Mouse (Mus musculus) cortical plate, adult 2 months (tissue): ENCODE results near the gene Snrpb2.

Experiments
- CTCF ChIP-seq: fragments of 200-500 bp; IDR thresholded peaks from 2 replicates; pipeline ENCODE4 v1.5.1; 2011; ENCODE audit warnings: mild to moderate bottlenecking, control low read depth, low read length; ENCODE audit not compliant: insufficient read depth; ENCODE audit errors: extremely low read depth
- POLR2A ChIP-seq: fragments of 200-500 bp; IDR thresholded peaks from 2 replicates; pipeline ENCODE4 v1.6.1; 2011; ENCODE audit warnings: mild to moderate bottlenecking, low read length, control low read depth; ENCODE audit not compliant: insufficient read depth; ENCODE audit errors: extremely low read depth

DNA sequence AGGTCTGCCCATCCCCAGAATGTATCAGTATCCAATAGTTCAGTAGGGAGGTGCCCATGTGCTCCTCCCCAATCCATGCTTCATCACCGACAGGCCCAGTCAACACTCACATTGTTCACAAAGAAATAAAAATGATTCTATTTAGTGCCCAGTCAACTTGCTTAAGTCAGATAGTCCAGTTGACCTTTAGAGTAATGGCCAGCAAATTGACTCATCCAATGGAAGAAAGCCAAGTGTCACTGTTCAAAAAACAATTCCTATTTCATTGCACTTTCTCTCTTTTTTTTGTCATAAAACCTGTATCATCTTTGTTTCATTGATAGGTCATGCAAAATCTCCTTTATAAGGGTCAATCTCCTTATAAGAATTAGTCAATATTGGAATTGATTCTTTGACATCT, 21.2 kb upstream of the Snrpb2 start:
- TF ChIP-seq CTCF (no peak), POLR2A (no peak)
